Mouse (Mus musculus): Measurements from ENCODE around the gene Sar1b.
A peak's percentile ranks its signal among the peaks of the same experiment; 100 is the strongest.
"Not testable (repeated sequence)": the region's sequence is repeated elsewhere in the genome, so short reads cannot be mapped to it uniquely, and the experiment has no call there.

Sar1b gene

DNA sequence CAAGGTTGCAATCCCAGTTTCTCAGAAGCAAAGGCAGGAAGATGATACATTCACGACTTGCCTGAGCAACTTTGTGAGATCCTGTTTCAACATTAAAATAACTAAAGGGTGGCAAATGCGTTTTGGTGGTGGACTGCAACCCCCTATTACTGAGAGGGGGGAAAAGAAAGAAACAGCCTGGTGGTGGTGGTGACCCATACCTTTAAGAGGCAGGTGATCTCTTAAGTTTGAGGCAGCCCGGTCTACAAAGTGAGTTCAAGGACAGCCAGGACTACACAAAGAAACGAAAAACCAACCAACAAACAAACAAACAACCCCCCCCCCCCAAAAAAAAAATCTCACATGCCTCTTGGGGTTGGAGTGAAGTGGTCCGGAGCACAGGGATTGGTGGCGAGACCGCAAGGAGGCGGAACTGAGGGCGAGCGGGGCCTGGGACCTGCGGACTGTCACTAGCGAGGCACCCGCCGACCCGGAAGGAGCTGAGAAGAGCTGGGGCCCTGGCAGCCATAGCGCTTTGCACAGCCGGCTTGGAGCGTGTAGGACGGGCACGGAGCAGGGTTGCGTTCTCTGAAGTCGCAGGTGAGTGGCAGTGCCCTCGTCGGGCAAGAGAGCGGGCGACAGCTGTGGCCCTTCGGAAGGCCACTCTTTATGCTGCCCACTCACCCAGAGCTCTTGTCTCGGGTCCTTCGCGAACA lies at the start of gene Sar1b, which contains the start of gene Sec24a:
Gene Sar1b, plus strand, starts transcription at position 475 of the 695 bp plus-strand sequence.
Gene Sec24a, minus strand, starts transcription at position 422 of the 695 bp plus-strand sequence.
- DNase-seq (ENCODE audit: low spot score in 2 of 2) = peak; percentile 64 to 85

DNA sequence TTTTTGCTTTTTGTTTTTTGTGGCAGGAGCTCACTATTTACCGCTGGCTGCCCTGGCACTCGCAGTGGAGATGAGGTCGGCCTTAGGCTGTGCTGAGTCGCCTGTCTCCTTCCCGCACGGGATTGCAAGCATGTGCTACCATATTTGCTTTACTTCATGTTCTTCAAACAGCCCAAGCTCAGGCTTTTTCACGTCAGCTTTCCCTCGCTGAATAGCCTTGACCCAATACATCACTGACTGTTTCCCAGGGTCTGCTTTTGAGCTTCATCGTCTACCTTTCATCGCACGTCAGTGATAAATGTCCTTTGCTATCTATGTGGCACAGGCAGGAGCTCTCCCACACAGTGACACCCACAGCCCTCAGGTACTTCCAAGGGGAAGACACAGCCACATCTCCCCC lies 42.4 kb upstream of the Sar1b start:
- DNase-seq (ENCODE audit: low spot score in 2 of 2) = no peak

DNA sequence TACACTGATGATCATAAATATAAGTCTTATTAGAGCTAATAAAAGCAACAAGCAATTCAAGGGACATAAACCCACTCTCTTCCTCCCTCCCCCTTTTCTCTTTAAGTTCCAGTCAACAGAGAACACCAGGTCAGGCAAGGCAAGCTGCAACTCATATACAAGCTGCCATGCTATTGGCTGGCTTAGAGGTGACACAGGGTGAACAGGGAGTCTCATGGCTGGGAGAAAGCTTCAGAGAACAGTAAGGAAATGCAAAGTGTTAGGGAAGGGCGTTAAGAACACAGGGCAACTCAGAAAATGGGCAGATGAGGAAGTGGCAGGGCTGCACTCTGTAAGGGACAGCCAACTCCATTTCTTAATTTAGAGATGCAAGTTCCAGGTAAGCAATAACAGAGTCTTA lies 30.6 kb upstream of the Sar1b start:
- no peak for DNase-seq (ENCODE audit: low spot score in 2 of 2)

DNA sequence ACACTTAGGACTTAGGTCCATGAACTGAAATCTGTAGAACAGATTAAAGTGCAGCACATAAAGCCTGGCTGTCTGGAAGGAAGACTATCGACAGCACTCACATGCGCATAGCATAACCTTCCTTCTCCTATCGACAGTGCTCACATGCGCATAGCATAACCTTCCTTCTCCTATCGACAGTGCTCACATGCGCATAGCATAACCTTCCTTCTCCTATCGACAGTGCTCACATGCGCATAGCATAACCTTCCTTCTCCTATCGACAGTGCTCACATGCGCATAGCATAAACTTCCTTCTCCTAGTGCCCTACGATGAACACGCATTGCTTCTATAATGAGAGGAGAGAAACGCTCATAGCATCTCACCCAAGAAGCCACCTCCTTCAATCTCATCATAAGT lies 29.3 kb upstream of the Sar1b start:
- DNase-seq (ENCODE audit: low spot score in 2 of 2) = not testable (repeated sequence)

DNA sequence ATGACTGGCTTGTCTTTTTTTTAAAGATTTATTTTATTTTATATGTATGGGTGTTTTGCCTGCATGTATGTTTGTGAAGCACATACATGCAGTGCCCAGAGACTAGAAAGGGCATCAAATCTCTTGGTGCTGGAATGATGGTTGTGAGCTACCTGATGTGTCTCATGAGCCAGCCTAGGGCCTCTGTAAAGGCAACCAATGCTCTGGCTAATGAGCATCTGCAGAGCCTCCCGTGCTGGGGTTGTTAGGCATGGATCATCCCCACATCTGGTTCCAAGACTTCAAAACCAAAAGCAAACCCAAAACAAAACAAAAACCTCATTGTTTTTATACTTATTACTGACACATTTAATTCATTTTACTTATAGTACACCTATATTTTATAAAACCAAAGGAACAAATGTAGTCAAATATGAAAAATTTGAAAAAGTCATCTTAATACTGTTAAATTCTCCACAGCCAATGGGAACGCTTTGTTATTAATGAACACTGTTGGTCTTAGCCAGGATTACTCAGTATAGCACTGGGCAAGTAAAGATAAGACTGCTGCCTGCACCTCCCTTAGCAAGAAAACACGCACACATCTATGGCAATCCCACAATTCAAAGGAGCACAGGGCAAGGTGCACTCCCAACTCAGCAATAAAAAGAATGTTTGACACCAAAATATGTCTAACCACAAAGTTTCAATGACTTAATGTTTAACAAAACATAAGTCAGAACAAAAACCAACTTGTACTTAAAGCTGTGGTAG lies 24.7 kb upstream of the Sar1b start:
- no peak for DNase-seq (ENCODE audit: low spot score in 2 of 2)

DNA sequence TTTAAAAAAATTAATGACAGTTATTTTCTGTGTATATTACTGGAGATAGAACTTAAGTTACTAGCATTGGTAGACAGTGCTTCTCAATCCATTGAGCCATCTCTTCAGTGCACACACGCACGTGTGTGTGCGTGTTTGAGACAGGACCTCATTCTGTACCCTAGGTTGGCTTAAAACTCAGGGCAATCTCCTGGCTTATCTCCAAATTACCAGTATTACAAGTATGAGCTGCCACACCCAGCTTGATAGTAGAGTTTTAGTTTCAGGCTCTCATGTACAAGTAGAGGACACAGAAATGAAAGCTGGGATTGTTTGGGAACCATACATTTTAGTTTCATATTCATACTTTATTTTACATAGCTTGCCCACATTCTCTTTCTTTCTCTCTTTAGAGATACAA lies 22.8 kb upstream of the Sar1b start:
- DNase-seq (ENCODE audit: low spot score in 2 of 2) = no peak

DNA sequence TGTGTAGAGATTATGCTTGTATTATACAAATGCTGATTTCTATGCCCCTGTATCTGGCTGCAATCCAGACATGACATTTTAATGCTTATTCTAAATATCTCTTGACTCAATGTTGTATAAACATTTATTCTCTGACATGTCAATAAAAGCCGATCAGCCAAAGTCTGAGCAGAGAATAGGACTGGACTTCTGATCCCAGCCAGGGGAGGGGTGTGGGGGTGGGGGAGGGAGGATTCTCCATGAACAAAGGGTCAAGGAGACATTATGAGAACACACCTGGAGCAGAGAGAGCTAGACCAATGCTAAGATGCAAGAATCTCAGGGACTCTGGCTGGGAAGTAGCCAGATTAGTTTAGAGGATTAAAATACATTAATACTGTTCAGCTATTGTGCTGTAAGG lies 17.4 kb upstream of the Sar1b start:
- no peak for DNase-seq (ENCODE audit: low spot score in 2 of 2)

DNA sequence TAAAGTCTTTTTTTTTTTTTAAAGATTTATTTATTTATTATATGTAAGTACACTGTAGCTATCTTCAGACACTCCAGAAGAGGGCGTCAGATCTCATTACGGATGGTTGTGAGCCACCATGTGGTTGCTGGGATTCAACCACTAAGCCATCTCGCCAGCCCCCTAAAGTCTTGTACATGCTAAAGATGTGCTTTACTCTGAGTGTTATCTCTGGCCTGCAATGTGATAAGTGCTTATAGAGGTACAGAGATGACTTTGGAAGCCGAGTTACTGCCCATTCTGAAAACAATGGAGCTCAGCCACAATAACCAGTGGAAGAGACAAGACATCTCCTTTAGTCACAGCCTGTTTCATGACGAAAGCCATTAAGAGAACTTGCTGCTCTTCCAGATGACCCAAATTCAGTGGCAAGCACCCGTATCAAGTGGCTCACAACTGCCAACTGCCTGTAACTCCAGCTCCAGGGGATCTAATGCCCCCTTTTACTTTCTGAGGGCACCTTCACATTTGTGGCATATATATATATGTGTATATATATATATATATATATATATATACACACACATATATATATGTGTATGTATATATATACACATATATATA lies 11.8 kb upstream of the Sar1b start:
- DNase-seq (ENCODE audit: low spot score in 2 of 2) = not testable (repeated sequence)

DNA sequence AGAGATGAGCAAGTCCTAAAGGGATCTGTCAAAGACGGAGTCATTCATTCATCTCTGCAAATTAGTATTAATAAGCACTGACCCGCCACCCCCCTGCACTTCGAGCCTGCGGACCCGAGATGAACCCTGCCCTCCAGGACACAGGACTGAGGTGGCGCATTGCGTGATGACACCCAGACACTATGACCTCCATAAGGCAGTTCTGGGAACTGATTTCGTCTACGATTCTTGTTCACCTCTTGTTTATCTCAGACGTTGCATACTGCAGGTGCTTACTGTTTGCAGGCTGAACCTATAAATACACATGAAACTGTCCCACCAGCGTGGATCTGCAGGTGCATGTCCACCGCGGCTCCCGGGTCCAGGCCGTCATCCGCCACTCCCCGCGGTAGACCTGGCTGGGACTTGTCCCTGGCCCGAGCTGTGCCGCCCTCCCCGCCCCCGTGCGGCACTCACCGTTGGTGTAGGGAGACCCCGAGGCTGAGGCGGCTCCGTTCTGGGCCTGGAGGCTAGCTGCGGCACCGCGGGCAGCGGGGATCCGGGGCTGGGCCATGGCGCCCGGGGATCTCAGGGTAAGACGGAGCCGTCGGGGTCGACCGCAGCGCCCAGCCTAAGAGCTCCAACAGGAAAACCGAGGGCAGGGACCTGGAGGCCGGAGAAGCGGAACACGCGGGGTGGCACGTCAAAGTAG lies 7.7 kb upstream of the Sar1b start:
- no peak for DNase-seq (ENCODE audit: low spot score in 2 of 2)

DNA sequence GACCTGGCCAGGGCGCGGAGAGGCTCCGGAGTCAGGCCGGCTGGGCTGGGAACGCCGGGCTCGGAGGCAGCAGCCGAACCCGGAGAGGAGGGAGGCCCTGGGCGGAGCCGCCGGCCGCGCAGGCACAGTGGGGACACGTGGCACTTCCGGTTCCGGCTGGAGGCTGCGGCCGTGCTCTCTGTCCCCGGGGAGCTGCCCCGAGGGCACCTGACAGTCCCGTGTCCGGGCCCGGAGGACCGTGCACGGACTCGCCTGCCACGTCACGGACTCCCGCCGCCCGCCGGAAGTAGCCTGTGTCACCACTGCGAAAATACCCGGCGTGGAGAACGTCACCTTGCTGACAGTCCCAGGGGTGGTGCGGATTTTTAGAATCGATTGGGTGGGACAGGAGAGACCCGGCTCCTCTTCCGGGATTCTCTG lies 7.1 kb upstream of the Sar1b start:
- peak; percentile 76 to 88 for DNase-seq (ENCODE audit: low spot score in 2 of 2)

DNA sequence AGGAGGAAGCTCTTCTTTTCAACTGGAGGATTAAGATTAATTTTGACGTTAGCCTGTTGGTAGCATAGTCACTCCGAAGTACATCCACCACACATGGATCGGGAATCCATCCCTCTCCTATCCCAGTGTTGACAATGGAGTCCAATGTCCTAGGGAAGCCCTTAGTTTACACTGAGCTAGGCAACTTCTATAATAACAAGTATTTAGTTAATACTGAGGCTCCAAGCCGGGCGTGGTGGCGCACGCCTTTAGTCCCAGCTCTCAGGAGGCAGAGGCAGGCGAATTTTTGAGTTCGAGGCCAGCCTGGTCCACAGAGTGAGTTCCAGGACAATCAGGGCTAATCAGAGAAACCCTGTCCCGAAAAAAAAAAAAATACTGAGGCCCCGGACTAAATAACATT lies 6.5 kb upstream of the Sar1b start:
- DNase-seq (ENCODE audit: low spot score in 2 of 2) = no peak

DNA sequence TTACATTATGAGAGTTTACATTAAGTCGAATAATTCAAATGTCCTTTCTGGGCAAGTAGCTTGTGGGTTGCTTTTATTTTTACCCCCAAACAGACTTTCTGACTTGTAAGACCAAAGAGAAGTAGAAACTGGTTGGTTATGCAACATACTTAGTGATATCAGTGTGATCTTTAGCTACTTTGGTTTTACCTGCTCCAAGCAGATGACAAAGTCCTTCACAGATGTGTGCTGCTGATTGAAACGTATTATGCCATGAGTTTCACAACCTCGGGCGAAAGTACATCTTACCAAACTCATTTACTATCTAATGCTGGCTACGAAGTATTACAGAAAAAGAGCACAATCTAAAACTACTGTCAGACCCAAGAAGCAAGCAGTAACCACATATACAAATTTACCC lies 5.9 kb upstream of the Sar1b start:
- DNase-seq (ENCODE audit: low spot score in 2 of 2) = no peak

DNA sequence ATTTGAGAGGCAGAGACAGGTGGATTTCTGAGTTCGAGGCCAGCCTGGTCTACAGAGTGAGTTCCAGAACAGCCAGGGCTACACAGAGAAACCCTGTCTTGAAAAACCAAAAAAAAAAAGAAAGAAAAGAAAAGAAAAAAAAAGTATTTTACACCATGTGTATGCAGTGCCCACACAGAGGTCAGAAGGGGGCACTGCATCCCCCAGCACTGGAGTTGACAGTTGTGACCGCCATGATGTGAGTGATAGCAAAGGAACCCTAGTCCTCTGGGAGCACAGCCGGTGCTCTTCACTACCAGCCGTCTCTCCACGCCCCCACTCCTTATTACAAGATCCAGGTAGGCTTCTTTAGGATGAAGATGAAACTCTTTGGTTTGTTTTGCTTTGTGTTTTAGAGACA lies 5.3 kb upstream of the Sar1b start:
- DNase-seq (ENCODE audit: low spot score in 2 of 2) = not testable (repeated sequence)

DNA sequence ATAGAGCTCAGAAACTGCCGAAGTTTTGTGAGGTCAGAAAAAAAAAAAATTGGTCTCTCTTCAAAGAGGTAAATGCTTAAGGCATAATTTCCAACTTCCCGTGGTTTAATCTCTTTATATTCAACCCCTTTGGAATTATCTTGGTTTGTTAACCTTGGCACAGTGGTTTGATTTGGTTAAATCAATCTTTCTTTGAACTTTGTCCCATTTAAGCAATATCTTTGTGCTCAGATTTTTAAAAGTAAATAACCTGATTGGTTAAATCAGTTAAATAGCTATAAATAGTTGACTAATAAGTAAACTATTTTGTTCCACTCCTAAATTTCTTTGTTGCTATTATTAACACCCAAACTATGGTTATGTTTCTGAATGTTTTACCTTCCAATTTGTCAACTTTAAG lies 4.2 kb upstream of the Sar1b start:
- no peak for DNase-seq (ENCODE audit: low spot score in 2 of 2)

DNA sequence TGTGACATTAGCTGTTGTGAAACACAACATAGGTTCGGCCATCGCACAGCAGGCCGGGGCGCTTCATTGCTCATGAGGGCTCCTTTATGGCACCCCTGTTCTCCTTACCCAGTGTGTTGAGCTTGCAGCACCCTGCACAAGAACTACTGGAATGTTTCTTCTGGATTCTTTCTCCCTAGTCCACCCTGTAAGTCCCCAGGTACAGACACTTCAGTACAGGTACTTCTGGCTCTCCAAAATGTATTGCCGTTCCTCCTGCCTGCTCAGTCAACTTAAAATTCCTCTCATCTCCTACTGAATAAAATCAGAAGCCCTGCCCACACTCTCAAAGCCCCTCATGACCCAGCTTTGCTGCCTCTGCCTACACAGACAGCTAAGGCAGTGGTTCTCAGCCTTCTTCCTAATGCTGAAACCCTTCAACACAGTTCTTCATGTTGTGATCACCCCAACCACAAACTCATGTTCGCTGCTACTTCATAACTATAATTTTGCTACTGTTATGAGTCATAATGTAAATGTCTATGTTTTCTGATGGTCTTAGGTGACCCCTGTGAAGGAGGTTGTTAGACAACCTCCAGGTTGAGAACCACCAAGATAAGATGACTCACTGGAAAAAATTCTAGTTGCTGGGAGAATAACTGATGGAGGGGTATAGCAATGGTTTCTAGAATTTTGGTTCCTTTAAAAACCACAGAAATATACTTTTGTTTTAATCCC lies 3.4 kb upstream of the Sar1b start:
- no peak for DNase-seq (ENCODE audit: low spot score in 2 of 2)

DNA sequence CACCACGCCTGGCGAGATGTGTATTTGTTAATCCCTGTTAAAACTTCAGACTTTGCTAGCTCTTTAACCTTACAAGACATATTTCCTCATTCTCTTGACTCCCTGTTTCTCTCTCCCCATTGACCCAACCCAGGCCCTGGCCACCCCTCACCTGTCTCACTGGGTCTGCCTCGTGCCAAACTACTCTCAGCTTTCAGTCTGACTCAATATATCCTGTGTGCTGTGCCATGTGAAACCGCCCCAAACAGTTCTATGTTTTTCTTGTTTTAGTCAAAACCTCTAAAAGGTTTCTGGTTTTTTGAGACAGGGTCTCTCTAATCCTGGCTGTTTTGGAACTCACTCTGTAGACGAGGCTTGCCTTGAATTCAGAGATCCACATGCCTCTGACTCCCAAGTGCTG lies 2.2 kb upstream of the Sar1b start:
- DNase-seq (ENCODE audit: low spot score in 2 of 2) = no peak

DNA sequence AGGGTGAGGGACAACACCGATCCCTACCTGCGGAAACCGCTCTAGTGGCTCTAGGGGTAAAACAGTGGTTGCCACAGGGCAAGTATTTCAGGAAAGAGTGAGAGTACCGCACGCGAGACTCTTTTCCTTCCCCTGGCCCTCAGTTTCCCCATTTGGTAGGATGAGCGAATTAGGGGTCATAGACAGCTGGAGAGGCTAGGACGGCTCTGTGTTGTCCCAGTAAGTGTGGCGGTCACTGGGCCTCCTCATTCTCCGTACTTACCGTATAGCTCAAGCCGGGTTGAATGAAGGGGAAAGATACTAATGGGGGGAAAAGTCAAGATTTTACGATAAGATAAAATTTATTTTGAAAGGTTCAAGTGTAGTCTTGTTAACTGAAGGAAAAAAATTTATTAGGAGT lies 468 bp downstream of the Sar1b start:
- DNase-seq (ENCODE audit: low spot score in 2 of 2) = no peak

DNA sequence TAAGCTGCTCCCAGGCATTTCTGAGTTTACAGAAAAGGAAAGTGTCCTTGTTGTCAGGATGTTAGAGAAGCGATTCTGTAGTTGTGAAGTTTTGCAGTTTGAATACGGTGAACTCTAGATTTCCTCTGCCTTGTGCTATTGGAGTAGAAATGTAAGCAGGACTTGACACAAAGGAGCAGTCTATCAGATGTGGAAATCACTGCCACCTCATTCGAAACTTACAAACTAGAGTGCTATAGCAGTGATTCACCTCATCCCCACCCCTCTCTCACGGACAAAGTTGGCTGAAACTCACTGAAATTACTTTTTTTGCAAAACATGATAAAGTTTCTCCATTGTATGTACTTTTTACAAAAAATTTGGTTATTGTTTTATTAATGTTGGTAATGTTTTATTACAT lies 1.3 kb downstream of the Sar1b start:
- DNase-seq (ENCODE audit: low spot score in 2 of 2) = no peak

DNA sequence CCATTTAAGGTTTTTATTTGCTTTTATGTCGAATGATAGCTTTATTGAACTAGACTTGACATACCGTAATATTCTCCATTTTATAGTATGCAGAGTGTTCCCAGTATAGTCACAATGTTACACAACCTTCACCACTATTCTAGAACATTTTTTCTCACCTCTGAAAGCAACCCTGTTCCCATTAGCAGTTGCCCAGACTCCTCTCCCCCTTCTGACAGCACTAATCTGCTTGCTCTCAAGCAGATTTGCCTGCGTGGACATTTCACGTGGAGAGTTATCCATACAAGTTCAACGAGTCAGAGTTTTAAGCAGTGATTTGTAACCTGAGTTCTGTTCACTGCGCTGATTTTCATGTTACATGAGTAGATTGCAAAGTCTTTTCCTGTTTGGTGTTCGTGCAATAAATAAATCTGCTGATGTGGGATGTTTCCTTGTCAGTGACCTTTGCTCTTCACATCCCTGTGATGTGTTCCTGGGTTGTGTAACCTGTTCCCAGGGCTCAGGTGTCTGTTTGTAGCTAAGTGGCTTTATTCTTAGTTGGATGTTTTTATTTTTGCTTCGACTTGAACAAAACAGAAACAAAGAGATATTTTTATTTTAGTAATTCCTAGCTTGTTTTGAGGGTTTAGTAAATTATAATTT lies 4.2 kb downstream of the Sar1b start:
- DNase-seq (ENCODE audit: low spot score in 2 of 2) = no peak

DNA sequence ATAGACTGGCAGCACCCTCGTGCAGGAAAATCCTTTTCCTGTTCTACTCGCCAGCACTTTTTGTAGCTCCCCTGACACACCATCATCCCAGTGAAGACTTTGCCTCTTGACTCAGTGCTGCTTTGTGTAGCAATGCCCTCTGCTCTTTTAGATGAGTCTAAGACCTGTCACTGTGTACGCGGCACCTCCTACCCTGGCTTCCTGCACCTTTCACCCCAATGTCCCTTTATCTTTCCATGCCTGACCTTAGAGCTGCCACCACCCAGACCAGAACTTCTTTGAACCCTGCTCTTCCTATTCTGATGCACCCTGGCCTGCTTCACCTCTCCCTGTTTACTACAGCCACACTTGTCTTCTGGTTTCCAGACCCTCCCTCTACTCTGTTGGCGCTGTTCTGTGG lies 4.8 kb downstream of the Sar1b start:
- no peak for DNase-seq (ENCODE audit: low spot score in 2 of 2)

DNA sequence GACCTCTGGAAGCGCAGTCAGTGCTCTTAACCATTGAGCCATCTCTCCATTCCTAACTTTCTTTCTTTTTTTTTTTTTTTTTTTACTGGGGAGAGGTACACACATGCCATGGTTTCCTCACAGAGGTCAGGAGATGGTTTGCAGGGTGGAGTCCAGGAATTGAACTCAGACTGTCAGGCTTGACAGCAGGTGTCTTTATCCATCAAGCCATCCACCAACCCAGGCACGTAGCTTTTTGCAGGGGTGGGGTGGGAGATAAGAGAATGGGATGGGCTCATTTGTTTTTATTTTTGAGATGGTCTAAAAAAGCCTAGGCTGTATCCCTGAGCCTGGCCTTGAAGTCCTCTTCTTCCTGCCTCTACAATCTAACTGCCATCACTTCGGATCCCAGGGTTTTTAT lies 12.0 kb downstream of the Sar1b start:
- no peak for DNase-seq (ENCODE audit: low spot score in 2 of 2)
